In genomic region chr2:94054813-94055212, GRCm38 (mm10) we compare ENCODE assay signal across 10 mouse cellular contexts. TPM values are rescaled to one million over a fixed set of nuclear protein-coding genes. Genes with fewer than 3 reads are reported as not detected.
A peak's percentile ranks its signal among the peaks of the same experiment; 100 is the strongest.
DNase-seq lines count a peak whose midpoint lies in the region; ATAC-seq and TF ChIP-seq lines count a peak whose summit lies in the region.
"Had no signal": no experiment of that assay in that cellular context is flagged by ENCODE, and none has a peak within 500 bp of the region (broad histone marks: within the 10 kb centered on the region; RNA-seq: fewer than 3 reads in every experiment).

No protein-coding gene starts in this region.

- H3K79me2 ChIP-seq in C2C12 (ENCODE audit: control insufficient read depth, insufficient read depth) = peaks cover 5% of the 10 kb centered on the region

- TF ChIP-seq EP300 in liver, postnatal 0 days (IDR thresholded peaks at IDR 0.05; ENCODE audit: low read depth) = no peak

- H3K9me3 ChIP-seq in intestine, postnatal 0 days (ENCODE audit: control insufficient read depth) = no peaks in the 10 kb centered on the region
- H3K9me3 ChIP-seq in intestine, embryonic 16.5 days (ENCODE audit: control insufficient read depth, low read length) = no peaks in the 10 kb centered on the region
- H3K9me3 ChIP-seq in liver, postnatal 0 days (ENCODE audit: low read length) = no peaks in the 10 kb centered on the region
- H3K9me3 ChIP-seq: limb, embryonic 13.5 days; stomach, embryonic 15.5 days had no signal

- no peaks in the 10 kb centered on the region for H3K79me3 ChIP-seq in C2C12 (ENCODE audit: low read depth)

- H3K4me1 ChIP-seq in intestine, postnatal 0 days (replicated peaks; ENCODE audit: control insufficient read depth, insufficient read depth, low read length) = no peaks in the 10 kb centered on the region
- 0 out of 2 replicates have a peak, but pooled peaks cover 2% of the 10 kb centered on the region for H3K4me1 ChIP-seq in intestine, embryonic 16.5 days (ENCODE audit: control insufficient read depth, insufficient read depth, low read length)
- H3K4me1 ChIP-seq in liver, postnatal 0 days (ENCODE audit: insufficient read depth) = no peaks in the 10 kb centered on the region

- peak; percentile 88 for TF ChIP-seq CTCF in intestine, postnatal 0 days (IDR thresholded peaks at IDR 0.05; ENCODE audit: low read depth)
- peak; percentile 33 for TF ChIP-seq CTCF in C2C12 (IDR thresholded peaks at IDR 0.05; ENCODE audit: control insufficient read depth, insufficient read depth, insufficient read length)
- peak; percentile 79 for TF ChIP-seq CTCF in liver, postnatal 0 days (IDR thresholded peaks at IDR 0.05; ENCODE audit: low read depth)

- no peak for ATAC-seq in intestine, postnatal 0 days
- no peak for ATAC-seq in intestine, embryonic 16.5 days
- ATAC-seq in liver, postnatal 0 days = no peak

- no peak overlapping the region for H3K27ac ChIP-seq in intestine, postnatal 0 days (ENCODE audit: low read depth, low read length)
- H3K27ac ChIP-seq in intestine, embryonic 16.5 days (ENCODE audit: low read length) = no peak overlapping the region
- no peak overlapping the region for H3K27ac ChIP-seq in liver, postnatal 0 days (ENCODE audit: low read depth)
- H3K27ac ChIP-seq: limb, embryonic 13.5 days; stomach, embryonic 15.5 days had no signal

- H3K27me3 ChIP-seq in intestine, postnatal 0 days (replicated peaks; ENCODE audit: control insufficient read depth, insufficient read depth, low read length) = no peaks in the 10 kb centered on the region
- no peaks in the 10 kb centered on the region for H3K27me3 ChIP-seq in intestine, embryonic 16.5 days (replicated peaks; ENCODE audit: control insufficient read depth, insufficient read depth, low read length)
- no peaks in the 10 kb centered on the region for H3K27me3 ChIP-seq in C2C12 (ENCODE audit: control insufficient read depth, insufficient read depth, insufficient read length)
- H3K27me3 ChIP-seq in liver, postnatal 0 days (ENCODE audit: insufficient read depth, low read length) = no peaks in the 10 kb centered on the region
- H3K27me3 ChIP-seq: limb, embryonic 13.5 days; stomach, embryonic 15.5 days had no signal

- H3K36me3 ChIP-seq in intestine, postnatal 0 days (ENCODE audit: control insufficient read depth, insufficient read depth) = peaks cover 6% of the 10 kb centered on the region; the same call in 1 of the 2 replicates
- no peaks in the 10 kb centered on the region for H3K36me3 ChIP-seq in intestine, embryonic 16.5 days (ENCODE audit: control insufficient read depth, insufficient read depth, low read length)
- H3K36me3 ChIP-seq in C2C12 (ENCODE audit: control insufficient read depth, insufficient read depth) = peaks cover 10% of the 10 kb centered on the region
- peaks cover 3% of the 10 kb centered on the region; the same call in 1 of the 2 replicates for H3K36me3 ChIP-seq in liver, postnatal 0 days (replicated peaks; ENCODE audit: insufficient read depth, low read length)
- H3K36me3 ChIP-seq: stomach, embryonic 15.5 days had no signal

- H3K4me3 ChIP-seq in intestine, postnatal 0 days (ENCODE audit: low read depth, low read length) = no peak overlapping the region
- H3K4me3 ChIP-seq in intestine, embryonic 16.5 days (ENCODE audit: low read length) = no peak overlapping the region
- H3K4me3 ChIP-seq in C2C12 (ENCODE audit: insufficient read depth, poor library complexity, severe bottlenecking) = no peak overlapping the region
- no peak overlapping the region for H3K4me3 ChIP-seq in liver, postnatal 0 days (ENCODE audit: low read depth, low read length)
- H3K4me3 ChIP-seq: limb, embryonic 13.5 days; stomach, embryonic 15.5 days had no signal

- no peak overlapping the region for H3ac ChIP-seq in C2C12 (ENCODE audit: control insufficient read depth, insufficient read length, low read depth)

- H3K4me2 ChIP-seq in intestine, postnatal 0 days (replicated peaks; ENCODE audit: low read depth) = no peak overlapping the region
- no peak overlapping the region for H3K4me2 ChIP-seq in intestine, embryonic 16.5 days (ENCODE audit: low read depth, low read length)
- H3K4me2 ChIP-seq in liver, postnatal 0 days (ENCODE audit: low read depth, low read length) = no peak overlapping the region
- H3K4me2 ChIP-seq: limb, embryonic 13.5 days; stomach, embryonic 15.5 days had no signal

- DNase-seq in ZHBTc4 (ENCODE audit: low read depth, low spot score) = peak; percentile 53
- peak; percentile 31 for DNase-seq in fibroblast of lung, adult 2 months (ENCODE audit: low read depth)
- no peak for DNase-seq in liver, postnatal 0 days
- DNase-seq in thymus, postnatal 4 days = peak; percentile 13
- DNase-seq in gastrocnemius, postnatal 25 days = no peak

- H3K9ac ChIP-seq in intestine, postnatal 0 days (ENCODE audit: low read depth, low read length) = no peak overlapping the region
- no peak overlapping the region for H3K9ac ChIP-seq in intestine, embryonic 16.5 days (ENCODE audit: low read depth, low read length)
- no peak overlapping the region for H3K9ac ChIP-seq in liver, postnatal 0 days (replicated peaks)
- H3K9ac ChIP-seq: limb, embryonic 13.5 days; stomach, embryonic 15.5 days had no signal

TF ChIP-seq in C2C12, 6 proteins besides CTCF, POLR2A, EP300 and RAD21:
- TF ChIP-seq MYOG (IDR thresholded peaks at IDR 0.05; ENCODE audit: control insufficient read depth, extremely low read depth, insufficient read length) (no peak), MYOD1 (IDR thresholded peaks at IDR 0.05; ENCODE audit: control insufficient read depth, insufficient read length, low read depth) (no peak), CEBPB (IDR thresholded peaks at IDR 0.05; ENCODE audit: low read depth) (no peak), MAX (IDR thresholded peaks at IDR 0.05) (no peak), USF1 (IDR thresholded peaks at IDR 0.05; ENCODE audit: low read depth) (no peak), FOSL1 (IDR thresholded peaks at IDR 0.05; ENCODE audit: insufficient read depth, low read length, poor library complexity, severe bottlenecking) (no peak)

RNA-seq across cellular contexts. Expression of gene Alkbh3, which starts 44.2 kb away (rescaled TPM):
- 58.8 and 63.2 TPM in 2 replicates for polyA plus RNA-seq in intestine, postnatal 0 days (2015; fragmentation: Nextera tagmentation; extraction: Ambion mirVana)
- 68.4 and 77.8 TPM in 2 replicates for polyA plus RNA-seq in intestine, embryonic 16.5 days (2015; fragmentation: Nextera tagmentation; extraction: Ambion mirVana)
- polyA plus RNA-seq in C2C12 (2012; fragmentation: generic; extraction: Trizol) = 57.2 TPM
- polyA plus RNA-seq in liver, postnatal 0 days (2015; fragmentation: Nextera tagmentation; extraction: Ambion mirVana) = 24.8 and 28.9 TPM in 2 replicates
- 10 to 100 TPM; 54.2 to 59.3 TPM for total RNA-seq in gastrocnemius, postnatal 25 days (2021)

RNA-seq across cellular contexts. Expression of gene Gm27027, which starts 58.7 kb away (rescaled TPM):
- polyA plus RNA-seq in intestine, postnatal 0 days (2015; fragmentation: Nextera tagmentation; extraction: Ambion mirVana) = not detected in 2 replicates
- polyA plus RNA-seq in intestine, embryonic 16.5 days (2015; fragmentation: Nextera tagmentation; extraction: Ambion mirVana) = not detected in 2 replicates
- not detected for polyA plus RNA-seq in C2C12 (2012; fragmentation: generic; extraction: Trizol)
- not detected in 2 replicates for polyA plus RNA-seq in liver, postnatal 0 days (2015; fragmentation: Nextera tagmentation; extraction: Ambion mirVana)
- total RNA-seq in gastrocnemius, postnatal 25 days (2021) = not detected
- polyA plus RNA-seq: limb, embryonic 13.5 days; stomach, embryonic 15.5 days had no signal

Comparison
In these comparisons a context has a peak if more than half of its experiments do, and no peak if none do; other contexts are left out.
1. CTCF ChIP-seq: peak in every context shown above with its lines; median percentile 88 in intestine, postnatal 0 days; 79 in liver, postnatal 0 days; 33 in C2C12.
2. DNase-seq: peak in ZHBTc4 (single experiment), fibroblast of lung, adult 2 months (single experiment) and thymus, postnatal 4 days (single experiment); none in liver, postnatal 0 days (single experiment) and gastrocnemius, postnatal 25 days (single experiment).